Mouse (Mus musculus) ovary, adult 18-20 months (tissue): ENCODE measurements around the gene Maml3.
A peak's percentile ranks its signal among the peaks of the same experiment; 100 is the strongest.

ENCODE experiments used
- DNase-seq: peaks from one replicate; pipeline ENCODE4 v3.0.0; 2022; ENCODE audit warnings: low spot score, mixed read lengths

Gene Maml3

GRCm38 (mm10) chr3:52090230-52090873 lies 14.5 kb downstream of the Maml3 start:
- no peak for DNase-seq

GRCm38 (mm10) chr3:52088458-52089341 lies 16.2 kb downstream of the Maml3 start:
- peak; percentile 88 for DNase-seq

- no peak for DNase-seq
These were observed 17.1 kb downstream of the Maml3 start for GRCm38 (mm10) chr3:52087636-52088280.

- no peak for DNase-seq
These were observed 26.1 kb downstream of the Maml3 start for GRCm38 (mm10) chr3:52078763-52079162.

- DNase-seq = peak; percentile 16
These were observed 30.9 kb downstream of the Maml3 start for GRCm38 (mm10) chr3:52073959-52074358.

GRCm38 (mm10) chr3:52071996-52072395 lies 32.9 kb downstream of the Maml3 start:
- DNase-seq = no peak

GRCm38 (mm10) chr3:52070163-52070478 lies 34.8 kb downstream of the Maml3 start:
- DNase-seq = no peak

GRCm38 (mm10) chr3:52069304-52070162 lies 35.3 kb downstream of the Maml3 start:
- peak; percentile 51 for DNase-seq

GRCm38 (mm10) chr3:52068885-52069284 lies 36.0 kb downstream of the Maml3 start:
- DNase-seq = no peak

GRCm38 (mm10) chr3:52067181-52067580 lies 37.7 kb downstream of the Maml3 start:
- DNase-seq = no peak

GRCm38 (mm10) chr3:52066142-52066541 lies 38.7 kb downstream of the Maml3 start:
- DNase-seq = no peak

- no peak for DNase-seq
These were observed 41.6 kb downstream of the Maml3 start for GRCm38 (mm10) chr3:52063261-52063655.

- no peak for DNase-seq
These were observed 42.3 kb downstream of the Maml3 start for GRCm38 (mm10) chr3:52062389-52063260.

GRCm38 (mm10) chr3:52061472-52062388 lies 43.1 kb downstream of the Maml3 start:
- no peak for DNase-seq

- DNase-seq = no peak
These were observed 44.0 kb downstream of the Maml3 start for GRCm38 (mm10) chr3:52060886-52061285.

GRCm38 (mm10) chr3:52051801-52052200 lies 53.1 kb downstream of the Maml3 start:
- DNase-seq = no peak

- no peak for DNase-seq
These were observed 56.8 kb downstream of the Maml3 start for GRCm38 (mm10) chr3:52048082-52048481.

- no peak for DNase-seq
These were observed 57.3 kb downstream of the Maml3 start for GRCm38 (mm10) chr3:52047537-52047936.

- DNase-seq = peak; percentile 96
These were observed 57.9 kb downstream of the Maml3 start for GRCm38 (mm10) chr3:52046895-52047372.
